Mouse (Mus musculus) liver, adult 2 months (tissue): Measurements from ENCODE around the gene Ppm1h. TPM values are rescaled to one million over a fixed set of nuclear protein-coding genes. Genes with fewer than 3 reads are reported as not detected.

ENCODE experiments used
- DNase-seq: peaks from one replicate; pipeline ENCODE4 v3.0.0-alpha.2; 2011; ENCODE audit warnings: low read depth, low spot score; ENCODE audit errors: extremely low read depth
- H3K27ac ChIP-seq: fragments of 200-500 bp; replicated peaks from 2 replicates; pipeline ENCODE4 v1.5.1; 2012; ENCODE audit warnings: low read depth, mild to moderate bottlenecking, control low read depth, inconsistent platforms, low read length; ENCODE audit not compliant: insufficient read depth
- H3K27me3 ChIP-seq: fragments of 200-500 bp; 2 replicates; pipeline ENCODE4 v1.6.1; 2012; ENCODE audit warnings: mild to moderate bottlenecking, moderate library complexity, low read length, inconsistent platforms; ENCODE audit not compliant: control insufficient read depth, insufficient read depth
- H3K36me3 ChIP-seq: fragments of 200-500 bp; 2 replicates; pipeline ENCODE4 v1.6.1; 2012; ENCODE audit warnings: low read length, inconsistent platforms; ENCODE audit not compliant: control insufficient read depth, insufficient read depth
- H3K4me1 ChIP-seq: fragments of 200-500 bp; 2 replicates; pipeline ENCODE4 v1.6.1; 2011; ENCODE audit warnings: low read length; ENCODE audit not compliant: control insufficient read depth, insufficient read depth
- H3K4me3 ChIP-seq: fragments of 200-500 bp; 2 replicates; pipeline ENCODE4 v1.5.1; 2011; ENCODE audit warnings: low read depth, mild to moderate bottlenecking, control low read depth, low read length, moderate library complexity; ENCODE audit not compliant: insufficient read depth
- H3K79me2 ChIP-seq: fragments of 200-500 bp; 2 replicates; pipeline ENCODE4 v1.6.1; 2012; ENCODE audit warnings: inconsistent platforms, mild to moderate bottlenecking, low read length, moderate library complexity; ENCODE audit not compliant: control insufficient read depth, insufficient read depth
- H3K9ac ChIP-seq: fragments of 200-500 bp; 2 replicates; pipeline ENCODE4 v1.6.1; 2012; ENCODE audit warnings: low read depth, mild to moderate bottlenecking, control low read depth, inconsistent platforms, low read length
- CTCF ChIP-seq: fragments of 200-500 bp; IDR thresholded peaks from 2 replicates; pipeline ENCODE4 v1.5.1; 2011; ENCODE audit warnings: low read depth, low read length, control low read depth
- POLR2A ChIP-seq: fragments of 200-500 bp; IDR thresholded peaks from 2 replicates; pipeline ENCODE4 v1.6.1; 2011; ENCODE audit warnings: low read length, control low read depth; ENCODE audit not compliant: insufficient read depth; ENCODE audit errors: extremely low read depth
- WGBS: fragments of 180-500 bp; shearing (Covaris S2); methylation state at CpG from one replicate; pipeline ENCODE4 v1.1.7; 2018; 5-methylcytosine and 5-hydroxymethylcytosine counted together
- polyA plus RNA-seq: library from polyadenylated mRNA; depleted of rRNA; stranded (reverse); fragments of >200 nt; gene quantifications from 2 replicates; pipeline ENCODE4 v1.2.3, GENCODE M21; 2012
- total RNA-seq: library from RNA; depleted of rRNA; stranded (reverse); fragments of >200 nt; gene quantifications from 2 replicates; pipeline ENCODE4 v1.2.3, GENCODE M21; 2014

The Ppm1h gene
- total and polyA plus RNA-seq, 2 experiments = 1.5 to 3.7 TPM

DNA sequence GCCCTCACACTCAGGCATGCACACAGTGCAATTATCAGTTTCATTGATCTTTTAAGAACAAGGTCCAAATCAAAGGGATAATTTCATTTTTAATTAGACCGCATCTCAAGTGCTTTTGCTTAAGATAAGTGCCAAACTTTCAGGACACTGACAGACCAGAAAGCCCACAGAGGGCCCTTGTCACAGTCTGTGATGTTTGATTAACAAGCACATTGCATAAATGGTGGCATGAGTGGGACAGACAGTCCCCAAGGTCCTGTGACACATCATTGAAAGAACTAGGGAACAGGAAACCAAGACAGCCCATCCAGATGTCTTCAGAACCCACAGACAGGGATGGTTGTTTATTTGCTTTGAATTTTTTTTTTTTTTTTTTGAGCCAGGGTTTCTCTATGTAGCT is 221.9 kb downstream of the Ppm1h start:
- Histone ChIP-seq H3K9ac (no peak overlapping the region), H3K36me3 (no peaks in the 10 kb centered on the region), H3K79me2 (no peaks in the 10 kb centered on the region), H3K4me3 (no peak overlapping the region), H3K4me1 (no peaks in the 10 kb centered on the region; the same call in 1 of the 2 replicates), H3K27ac (no peak overlapping the region), H3K27me3 (no peaks in the 10 kb centered on the region)
- no peak for TF ChIP-seq POLR2A
- no peak for TF ChIP-seq CTCF
- 73% methylated on average over 1 of the region's 1 CpGs for WGBS
- no peak for DNase-seq

GRCm38 (mm10) chr10:122901379-122901778 is 222.8 kb downstream of the Ppm1h start:
- Histone ChIP-seq H3K27me3 (no peaks in the 10 kb centered on the region), H3K36me3 (no peaks in the 10 kb centered on the region), H3K79me2 (no peaks in the 10 kb centered on the region), H3K4me3 (no peak overlapping the region), H3K4me1 (no peaks in the 10 kb centered on the region; the same call in 1 of the 2 replicates), H3K9ac (no peak overlapping the region), H3K27ac (no peak overlapping the region)
- DNase-seq = no peak
- 98% methylated on average over 5 of the region's 5 CpGs for WGBS
- TF ChIP-seq CTCF (no peak), POLR2A (no peak)

DNA sequence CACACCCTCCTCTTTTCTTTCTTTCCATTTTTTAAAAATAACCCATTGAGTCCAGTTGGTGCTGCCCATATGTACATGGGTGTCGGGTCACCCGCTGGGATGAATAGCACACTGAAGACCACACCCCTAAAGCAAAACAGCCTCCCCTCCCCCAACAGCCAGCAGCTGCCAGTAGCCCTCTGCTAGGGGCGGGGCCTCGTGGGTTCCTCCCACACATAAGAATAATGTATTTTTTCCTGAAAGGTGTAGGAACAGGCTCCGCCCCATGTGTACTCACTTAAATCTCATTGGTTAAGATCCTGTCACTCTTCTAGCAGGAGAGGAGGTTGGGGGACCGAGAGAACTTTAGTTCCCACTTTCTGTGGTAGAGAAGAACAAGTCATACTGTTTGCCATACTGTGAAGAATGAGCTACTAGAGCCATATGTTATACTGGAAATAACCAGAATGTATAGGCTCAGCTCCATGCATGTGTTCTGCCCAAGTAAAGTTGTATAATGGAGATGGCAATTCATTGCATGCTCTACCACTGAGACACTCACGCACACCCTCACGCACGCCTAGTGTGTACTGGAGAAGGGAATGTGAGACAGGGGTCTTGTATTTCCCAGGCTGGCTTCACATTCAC is 231.0 kb downstream of the Ppm1h start:
- Histone ChIP-seq H3K4me3 (no peak overlapping the region), H3K27ac (no peak overlapping the region), H3K36me3 (no peaks in the 10 kb centered on the region), H3K27me3 (no peaks in the 10 kb centered on the region), H3K9ac (no peak overlapping the region), H3K79me2 (no peaks in the 10 kb centered on the region), H3K4me1 (no peaks in the 10 kb centered on the region)
- TF ChIP-seq CTCF = no peak
- TF ChIP-seq POLR2A = no peak
- 93% methylated on average over 9 of the region's 9 CpGs for WGBS
- no peak for DNase-seq

GRCm38 (mm10) chr10:122910798-122911225 is 232.2 kb downstream of the Ppm1h start:
- TF ChIP-seq CTCF (no peak), POLR2A (no peak)
- H3K9ac ChIP-seq = no peak overlapping the region
- H3K36me3 ChIP-seq = no peaks in the 10 kb centered on the region
- DNase-seq = no peak
- no peaks in the 10 kb centered on the region for H3K4me1 ChIP-seq
- no peaks in the 10 kb centered on the region for H3K27me3 ChIP-seq
- no peak overlapping the region for H3K27ac ChIP-seq
- H3K79me2 ChIP-seq = no peaks in the 10 kb centered on the region
- no peak overlapping the region for H3K4me3 ChIP-seq
- WGBS = 61% methylated on average over 8 of the region's 8 CpGs

- Histone ChIP-seq H3K4me1 (no peaks in the 10 kb centered on the region), H3K27ac (no peak overlapping the region), H3K36me3 (no peaks in the 10 kb centered on the region), H3K27me3 (no peaks in the 10 kb centered on the region), H3K9ac (no peak overlapping the region), H3K79me2 (no peaks in the 10 kb centered on the region), H3K4me3 (no peak overlapping the region)
- 94% methylated on average over 8 of the region's 8 CpGs for WGBS
- DNase-seq = no peak
- no peak for TF ChIP-seq POLR2A
- no peak for TF ChIP-seq CTCF
Measured at GRCm38 (mm10) chr10:122911668-122912067, 233.1 kb downstream of the Ppm1h start.

GRCm38 (mm10) chr10:122912086-122912690 is 233.6 kb downstream of the Ppm1h start:
- Histone ChIP-seq H3K9ac (no peak overlapping the region), H3K27me3 (no peaks in the 10 kb centered on the region), H3K36me3 (no peaks in the 10 kb centered on the region), H3K79me2 (no peaks in the 10 kb centered on the region), H3K4me1 (no peaks in the 10 kb centered on the region), H3K27ac (no peak overlapping the region), H3K4me3 (no peak overlapping the region)
- 67% methylated on average over 12 of the region's 12 CpGs for WGBS
- no peak for DNase-seq
- TF ChIP-seq POLR2A = no peak
- no peak for TF ChIP-seq CTCF
